Mouse (Mus musculus) thymus, adult 2 months (tissue): ENCODE data around the gene Arhgef33.

Experiments used
- CTCF ChIP-seq: fragments of 200-500 bp; IDR thresholded peaks from 2 replicates; pipeline ENCODE4 v1.5.1; 2012; ENCODE audit warnings: mild to moderate bottlenecking, control low read depth, low read length, moderate library complexity, borderline replicate concordance; ENCODE audit not compliant: control insufficient read depth, poor library complexity, insufficient read depth; ENCODE audit errors: extremely low read depth
- POLR2A ChIP-seq: fragments of 200-500 bp; IDR thresholded peaks from 2 replicates; pipeline ENCODE4 v1.6.1; 2012; ENCODE audit warnings: mild to moderate bottlenecking, low read length, control low read depth, moderate library complexity; ENCODE audit not compliant: control insufficient read depth, poor library complexity, insufficient read depth; ENCODE audit errors: extremely low read depth

DNA sequence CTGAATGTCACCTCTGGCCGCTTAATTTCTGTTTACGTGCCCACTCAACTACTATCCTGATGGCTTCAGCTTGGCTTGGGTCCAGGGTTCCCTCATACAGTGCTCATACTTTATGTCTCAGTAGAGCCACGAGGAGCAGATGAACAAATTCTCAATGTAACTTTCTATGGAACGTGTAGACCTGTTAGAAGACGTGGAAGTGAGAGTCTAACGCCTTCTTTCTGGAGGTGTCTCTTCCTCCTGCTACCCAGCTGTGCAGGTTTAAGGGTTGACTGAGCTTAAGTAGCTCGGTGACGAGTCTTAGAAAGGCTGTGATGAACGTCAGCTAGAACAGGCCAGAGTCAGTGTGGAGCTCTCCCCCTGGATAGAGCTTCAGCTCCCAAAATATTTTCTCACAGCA is 61.4 kb downstream of the Arhgef33 start:
- TF ChIP-seq CTCF (no peak), POLR2A (no peak)
